Mouse (Mus musculus) bone marrow macrophage, adult 2 months (primary cell): ENCODE results near the gene Rexo2. TPM values are rescaled to one million over a fixed set of nuclear protein-coding genes. Genes with fewer than 3 reads are reported as not detected.
A peak's percentile ranks its signal among the peaks of the same experiment; 100 is the strongest.
"Not testable (repeated sequence)": the region's sequence is repeated elsewhere in the genome, so short reads cannot be mapped to it uniquely, and the experiment has no call there.

Experiments
- H3K27ac ChIP-seq: 2 replicates; pipeline ENCODE4 v1.5.1; 2012; ENCODE audit warnings: low read depth, low read length; ENCODE audit not compliant: insufficient read depth
- H3K4me1 ChIP-seq: 2 replicates; pipeline ENCODE4 v1.6.1; 2012; ENCODE audit warnings: low read length; ENCODE audit not compliant: control insufficient read depth, insufficient read depth
- H3K4me3 ChIP-seq: 2 replicates; pipeline ENCODE4 v1.5.1; 2012; ENCODE audit warnings: mild to moderate bottlenecking, low read length, moderate library complexity; ENCODE audit not compliant: insufficient read depth
- CTCF ChIP-seq: IDR thresholded peaks from 2 replicates; pipeline ENCODE4 v1.5.1; 2012; ENCODE audit warnings: low read depth, mild to moderate bottlenecking, low read length, moderate library complexity
- POLR2A ChIP-seq: IDR thresholded peaks from 2 replicates; pipeline ENCODE4 v1.6.1; 2012; ENCODE audit warnings: mild to moderate bottlenecking, low read depth, low read length, borderline replicate concordance
- polyA plus RNA-seq: library from polyadenylated mRNA; stranded (reverse); fragments of >200 nt; gene quantifications from 2 replicates; pipeline ENCODE4 v1.2.4, GENCODE M21; 2012; ENCODE audit not compliant: missing spikeins, insufficient read depth, insufficient read length

Rexo2 gene
- 88.1 and 97.5 TPM in 2 replicates for polyA plus RNA-seq

DNA sequence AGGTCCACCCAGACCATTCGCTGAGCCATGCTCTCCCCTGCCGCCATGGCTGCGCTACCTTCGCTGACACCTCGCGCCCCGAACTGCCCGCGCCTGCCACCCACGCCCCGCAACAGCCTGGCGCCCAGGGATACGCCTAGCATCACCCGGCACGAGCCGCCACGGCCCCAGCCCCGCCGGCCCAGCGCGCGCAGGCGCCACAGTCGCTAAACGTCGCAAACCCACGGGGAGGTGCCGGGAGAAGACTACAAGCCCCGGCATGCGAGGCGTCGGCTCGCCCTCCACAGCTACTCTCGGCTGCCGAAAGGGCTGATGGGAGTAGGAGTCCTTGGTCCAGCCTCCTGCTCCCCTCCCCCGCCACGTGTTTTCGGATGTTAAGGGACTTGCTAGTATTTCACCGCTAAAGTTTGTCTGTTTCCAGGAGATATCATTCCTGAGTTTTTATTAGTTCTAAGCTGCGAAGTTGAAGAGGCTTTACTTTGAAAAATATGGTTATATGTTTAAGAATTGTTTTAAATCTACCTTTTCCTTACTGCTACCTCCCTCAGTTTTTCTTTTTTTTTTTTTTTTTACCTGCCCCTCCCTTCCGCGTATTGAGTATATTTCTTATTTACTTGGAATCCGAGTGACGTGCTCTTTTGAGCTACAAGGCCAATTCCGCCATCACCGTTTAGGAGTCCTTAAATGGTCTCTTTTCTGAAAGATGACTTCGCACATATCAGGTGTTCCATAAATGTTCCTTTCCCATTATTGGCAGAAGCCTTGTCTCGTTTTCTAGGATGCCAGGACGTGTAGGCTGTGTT, at the start of gene Rexo2:
Rexo2 (minus strand) TSS at position 213 of the 803 bp plus-strand sequence.
- H3K4me3 ChIP-seq = peak within 1 kb of the TSS; percentile 69
- TF ChIP-seq CTCF (no peak), POLR2A (no peak)
- no peak within 1 kb of the TSS for H3K27ac ChIP-seq
- peaks cover 4% of the 10 kb centered on the region; the same call in 1 of the 2 replicates for H3K4me1 ChIP-seq

DNA sequence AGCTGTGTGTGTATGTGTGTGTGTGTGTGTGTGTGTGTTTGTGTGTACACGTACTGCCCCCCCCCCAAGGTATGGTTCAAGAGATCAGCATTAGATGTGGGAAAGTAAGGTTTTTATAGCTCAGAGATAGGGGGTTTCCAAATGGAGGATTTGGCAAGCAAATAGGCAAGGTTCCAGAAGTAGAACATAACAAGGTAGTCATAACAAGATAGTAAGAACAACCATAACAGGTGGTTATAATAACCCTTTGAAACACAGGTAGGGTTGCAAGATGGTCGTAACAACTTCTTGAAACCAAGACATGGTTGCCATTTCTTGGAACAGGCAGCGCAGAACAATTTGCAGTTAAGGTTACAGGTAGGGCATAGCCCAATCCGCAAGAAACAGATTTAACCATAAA, 46.1 kb upstream of the Rexo2 start:
- Histone ChIP-seq H3K4me3 (no peak overlapping the region), H3K4me1 (peaks cover 4% of the 10 kb centered on the region; the same call in 1 of the 2 replicates), H3K27ac (no peak overlapping the region)
- TF ChIP-seq POLR2A = no peak
- TF ChIP-seq CTCF = no peak

- no peak overlapping the region for H3K27ac ChIP-seq
- no peak for TF ChIP-seq CTCF
- no peak for TF ChIP-seq POLR2A
- H3K4me1 ChIP-seq = peaks cover 4% of the 10 kb centered on the region; the same call in 1 of the 2 replicates
Measured at GRCm38 (mm10) chr9:48525566-48525965, 45.1 kb upstream of the Rexo2 start.

DNA sequence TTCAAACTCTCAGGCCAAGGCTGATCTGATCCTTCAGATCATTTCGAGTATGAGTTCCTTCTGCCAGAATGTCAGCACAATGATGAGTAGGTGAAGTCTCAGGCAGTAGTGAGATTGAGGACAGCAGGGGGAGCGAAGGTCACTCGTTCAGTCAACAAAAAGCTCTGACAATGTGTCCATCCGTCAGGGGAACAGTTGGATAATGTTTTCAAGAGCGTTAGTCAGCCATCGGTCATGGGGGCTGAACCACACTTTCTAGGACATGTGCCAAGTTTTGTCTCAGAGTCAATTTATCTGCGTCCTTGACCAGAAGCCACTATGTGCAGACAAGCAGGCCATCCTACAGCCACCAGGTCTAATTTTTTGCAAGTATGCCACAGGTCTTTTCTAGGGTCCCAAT, 40.0 kb upstream of the Rexo2 start:
- not testable (repeated sequence) for H3K27ac ChIP-seq, H3K4me3 ChIP-seq, H3K4me1 ChIP-seq

More at GRCm38 (mm10) chr9:48525566-48525965, 45.1 kb upstream of the Rexo2 start:
- no peak overlapping the region for H3K4me3 ChIP-seq

- no peak overlapping the region for H3K4me3 ChIP-seq
- TF ChIP-seq POLR2A (no peak), CTCF (no peak)
- H3K4me1 ChIP-seq = peaks cover 10% of the 10 kb centered on the region
- H3K27ac ChIP-seq = no peak overlapping the region
Measured at GRCm38 (mm10) chr9:48517372-48518130, 37.1 kb upstream of the Rexo2 start.

DNA sequence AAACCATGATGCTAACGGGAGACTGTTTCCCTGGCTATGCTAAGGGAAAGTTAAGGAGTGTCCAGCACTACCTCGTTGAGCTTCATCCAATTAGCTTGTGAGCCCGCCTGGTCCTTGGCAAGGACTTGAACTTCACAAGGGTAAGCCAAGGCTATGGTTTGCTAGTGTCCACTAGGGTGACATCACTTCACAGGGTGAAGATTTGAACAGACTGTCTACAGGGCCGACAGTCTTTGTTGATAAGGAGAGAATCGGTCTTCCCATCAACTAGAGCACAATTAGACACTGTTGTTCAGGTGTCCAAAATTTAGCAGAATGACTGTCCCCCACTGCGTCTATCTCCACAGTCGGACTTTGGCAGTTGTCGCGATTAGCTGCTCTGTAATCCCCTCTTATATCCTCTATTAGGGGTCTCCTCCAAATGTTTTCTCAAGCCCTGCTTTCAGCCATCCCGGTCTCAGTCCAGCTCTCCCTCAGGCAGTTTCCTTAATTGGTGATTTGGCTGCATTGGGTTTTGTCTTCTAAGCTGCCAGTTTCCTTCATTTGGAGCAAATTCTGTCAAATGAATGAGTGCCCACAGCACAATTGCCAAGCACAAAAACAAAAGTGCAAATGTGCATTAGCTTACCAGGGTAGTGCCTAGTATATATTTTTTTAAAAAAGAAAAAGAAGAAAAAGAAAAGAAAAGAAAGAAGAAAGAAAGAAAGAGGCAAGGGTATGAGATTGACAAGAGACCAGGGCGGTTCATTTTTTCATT, 36.4 kb upstream of the Rexo2 start:
- no peak overlapping the region for H3K4me3 ChIP-seq
- no peak overlapping the region for H3K27ac ChIP-seq
- TF ChIP-seq CTCF (no peak), POLR2A (no peak)
- H3K4me1 ChIP-seq = peaks cover 10% of the 10 kb centered on the region

DNA sequence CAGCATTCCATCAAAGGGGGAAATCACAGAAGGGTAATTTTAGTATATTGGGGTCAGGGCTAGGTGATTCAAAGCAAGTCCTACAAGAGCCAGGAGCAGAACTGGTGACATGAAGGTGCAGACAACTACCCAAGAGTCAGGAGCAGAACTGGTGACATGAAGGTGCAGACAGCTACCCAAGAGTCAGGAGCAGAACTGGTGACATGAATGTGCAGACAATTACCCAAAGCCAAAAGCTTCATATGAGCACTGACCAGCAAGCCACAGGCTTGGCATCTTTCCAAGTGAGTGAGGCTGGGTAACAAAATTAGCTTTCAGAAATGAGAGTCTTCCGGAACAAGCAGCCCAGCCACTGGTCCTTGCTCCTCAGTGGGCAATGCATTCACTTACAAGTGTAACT, 34.9 kb upstream of the Rexo2 start:
- Histone ChIP-seq H3K4me1 (peaks cover 17% of the 10 kb centered on the region), H3K27ac (no peak overlapping the region), H3K4me3 (no peak overlapping the region)
- TF ChIP-seq CTCF (no peak), POLR2A (no peak)

DNA sequence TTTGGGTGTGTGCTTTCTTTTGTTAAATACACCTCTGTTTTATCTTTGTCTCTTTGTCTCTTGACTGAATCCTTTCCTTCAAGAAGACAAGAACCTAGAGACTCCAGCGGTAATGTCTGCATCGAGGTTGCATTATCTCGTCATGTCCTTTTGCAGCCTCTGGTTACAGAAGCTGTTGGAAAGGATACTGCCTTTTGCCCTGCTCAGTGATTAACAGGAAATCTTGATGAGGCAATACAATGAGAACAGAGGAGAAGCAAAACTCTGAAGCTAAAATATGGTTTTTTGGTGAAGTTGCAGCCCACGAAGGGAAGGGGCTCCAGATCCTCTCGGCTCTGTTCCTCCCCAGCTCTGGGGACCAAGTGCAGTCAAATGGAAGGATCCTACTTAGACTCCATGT, 29.7 kb upstream of the Rexo2 start:
- Histone ChIP-seq H3K4me1 (peaks cover 21% of the 10 kb centered on the region), H3K4me3 (no peak overlapping the region), H3K27ac (0 out of 2 replicates have a peak overlapping the region, but pooled peaks have one; percentile 11)
- TF ChIP-seq POLR2A = no peak
- no peak for TF ChIP-seq CTCF

DNA sequence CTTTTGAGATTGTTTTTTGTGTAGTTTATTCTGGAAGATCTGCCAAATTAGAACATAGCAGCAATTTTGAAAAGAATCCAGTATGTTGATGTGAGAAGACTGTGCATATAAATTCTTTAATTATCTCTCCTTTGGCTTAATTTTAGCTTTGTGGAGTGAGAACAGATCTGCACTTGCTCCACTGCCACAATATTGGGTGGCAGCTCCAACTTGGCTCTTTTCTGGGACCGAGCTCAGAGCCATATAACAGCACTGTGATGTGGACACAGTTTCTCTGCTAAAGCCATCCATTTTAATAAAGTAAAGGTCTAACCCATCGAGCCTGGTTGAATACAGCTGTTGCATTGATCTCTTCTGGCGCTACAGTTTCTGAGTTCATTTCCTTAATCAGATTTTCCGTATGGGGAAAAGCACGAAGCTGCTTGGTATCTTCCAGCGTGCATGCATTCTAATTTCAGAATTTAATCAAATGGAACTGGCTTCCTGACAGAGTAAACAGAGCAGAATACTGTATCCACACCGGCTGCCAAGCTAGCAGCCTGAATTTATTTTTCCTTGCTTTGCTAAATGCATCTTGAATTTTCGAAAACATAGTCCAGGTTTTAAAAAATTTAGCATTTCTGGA, 24.4 kb upstream of the Rexo2 start:
- no peak for TF ChIP-seq POLR2A
- TF ChIP-seq CTCF = no peak
- Histone ChIP-seq H3K4me1 (peaks cover 6% of the 10 kb centered on the region), H3K4me3 (no peak overlapping the region), H3K27ac (no peak overlapping the region)
